Mouse (Mus musculus) G1E (cell line): Measurements from ENCODE around the gene Gpr155. TPM values are rescaled to one million over a fixed set of nuclear protein-coding genes. Genes with fewer than 3 reads are reported as not detected.

ENCODE experiments used
- ATAC-seq: 2 replicates; pipeline ENCODE4 v1.8.0; 2016; ENCODE audit warnings: mild to moderate bottlenecking; ENCODE audit not compliant: insufficient number of reproducible peaks, poor library complexity, low FRiP score, severe bottlenecking; ENCODE audit errors: extremely low read depth
- DNase-seq: peaks from one replicate; pipeline ENCODE4 v3.0.0; 2012; ENCODE audit warnings: low spot score
- H3K27me3 ChIP-seq: 2 replicates; pipeline ENCODE4 v1.6.1; 2012; ENCODE audit warnings: mild to moderate bottlenecking, low read length, inconsistent platforms; ENCODE audit not compliant: insufficient read depth
- H3K36me3 ChIP-seq: replicated peaks from 2 replicates; pipeline ENCODE3; 2012; ENCODE audit warnings: mild to moderate bottlenecking, inconsistent platforms
- H3K4me1 ChIP-seq: 2 replicates; pipeline ENCODE4 v1.6.1; 2012; ENCODE audit warnings: low read depth, low read length, inconsistent platforms, mixed read lengths; ENCODE audit not compliant: insufficient read depth
- H3K4me3 ChIP-seq: 2 replicates; pipeline ENCODE4 v1.5.1; 2012; ENCODE audit warnings: low read depth, mild to moderate bottlenecking, inconsistent platforms, low read length, moderate library complexity, mixed read lengths
- H3K9me3 ChIP-seq: replicated peaks from 2 replicates; pipeline ENCODE4 v1.6.1; 2012; ENCODE audit warnings: inconsistent platforms
- CTCF ChIP-seq: IDR thresholded peaks from 2 replicates; pipeline ENCODE4 v1.5.1; 2012; ENCODE audit warnings: low read depth, low read length, inconsistent platforms, mixed read lengths
- GATA1 ChIP-seq: IDR thresholded peaks from 2 replicates; pipeline ENCODE4 v1.6.1; 2012; ENCODE audit warnings: borderline replicate concordance, low read length, inconsistent platforms, mixed read lengths
- GATA2 ChIP-seq: IDR thresholded peaks from 2 replicates; pipeline ENCODE4 v1.6.1; 2012; ENCODE audit warnings: low read depth, low read length, inconsistent platforms, borderline replicate concordance
- POLR2AphosphoS5 ChIP-seq: IDR thresholded peaks from 2 replicates; pipeline ENCODE4 v1.6.1; 2012; ENCODE audit warnings: low read depth, low read length, inconsistent platforms; ENCODE audit not compliant: insufficient replicate concordance
- TAL1 ChIP-seq: conservative IDR thresholded peaks from 2 replicates; pipeline ENCODE4 v1.6.1; 2012; ENCODE audit warnings: low read depth, low read length, inconsistent platforms, mixed read lengths
- polyA plus RNA-seq: library from polyadenylated mRNA; stranded (reverse); fragments of >175 nt; gene quantifications from 2 replicates; pipeline ENCODE4 v1.2.3, GENCODE M21; 2012
- total RNA-seq, 2 experiments: library from RNA; stranded (forward) in 1 of 2; stranded (reverse) in 1 of 2; fragments of 200-1000 nt in 1 of 2; fragments of >200 nt in 1 of 2; fragmentation: Nextera tagmentation in 1 of 2; gene quantifications; 2 replicates each; pipeline ENCODE4 v1.2.3; 2014 to 2017

Gpr155 gene
- total and polyA plus RNA-seq, 3 experiments, result 0.67 to 6.0 (median 3.7) TPM

DNA sequence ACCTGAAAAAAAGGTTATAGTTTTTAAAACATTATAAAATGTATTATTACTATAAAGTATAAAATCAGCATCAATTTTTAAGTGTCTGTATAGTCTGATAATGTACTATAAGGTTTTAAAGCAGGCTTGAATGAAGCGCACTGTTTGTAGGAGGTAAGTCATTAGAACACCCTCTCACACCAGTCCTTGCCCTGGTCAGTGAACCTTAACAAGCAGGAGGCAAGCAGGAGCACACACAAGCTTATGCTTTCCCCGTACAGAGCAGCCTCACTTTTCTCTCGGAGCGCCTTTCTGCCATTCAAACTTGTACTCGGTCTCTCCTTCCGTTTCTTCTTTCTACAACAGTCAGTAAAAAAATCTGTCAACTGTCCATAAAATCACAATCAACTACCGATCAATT is 80.4 kb downstream of the Gpr155 start:
- ATAC-seq, result no peak
- DNase-seq, result no peak
- H3K36me3 ChIP-seq, result peaks cover 85% of the 10 kb centered on the region
- peaks cover 17% of the 10 kb centered on the region for H3K4me1 ChIP-seq
- no peak overlapping the region for H3K4me3 ChIP-seq
- H3K9me3 ChIP-seq, result no peaks in the 10 kb centered on the region
- no peaks in the 10 kb centered on the region for H3K27me3 ChIP-seq
- TF ChIP-seq CTCF (no peak), TAL1 (no peak)

DNA sequence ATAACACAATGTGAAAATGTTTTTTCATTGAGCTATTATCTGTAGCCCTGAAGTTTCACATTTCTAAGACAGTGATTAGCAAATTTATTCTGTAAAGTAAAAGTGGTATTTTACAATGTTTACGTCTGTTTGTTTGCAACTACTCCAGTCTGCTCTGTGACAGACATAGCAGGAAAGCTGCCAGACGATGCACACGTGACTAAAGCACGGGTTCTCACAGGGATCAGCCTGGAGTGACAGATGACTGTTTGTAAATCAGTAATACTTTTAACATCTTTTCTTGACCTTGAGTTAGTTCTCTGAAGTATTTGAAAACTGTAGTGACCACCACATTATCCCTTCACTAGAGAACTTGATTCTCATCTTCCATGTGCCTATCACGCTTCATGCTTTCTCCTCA is 81.9 kb downstream of the Gpr155 start:
- no peak for ATAC-seq
- H3K36me3 ChIP-seq, result peaks cover 83% of the 10 kb centered on the region
- TF ChIP-seq POLR2AphosphoS5 (no peak), CTCF (no peak), GATA1 (no peak), GATA2 (no peak), TAL1 (no peak)
- no peak overlapping the region for H3K4me3 ChIP-seq
- no peaks in the 10 kb centered on the region for H3K27me3 ChIP-seq
- no peaks in the 10 kb centered on the region for H3K9me3 ChIP-seq
- H3K4me1 ChIP-seq, result peaks cover 14% of the 10 kb centered on the region
- DNase-seq, result no peak

DNA sequence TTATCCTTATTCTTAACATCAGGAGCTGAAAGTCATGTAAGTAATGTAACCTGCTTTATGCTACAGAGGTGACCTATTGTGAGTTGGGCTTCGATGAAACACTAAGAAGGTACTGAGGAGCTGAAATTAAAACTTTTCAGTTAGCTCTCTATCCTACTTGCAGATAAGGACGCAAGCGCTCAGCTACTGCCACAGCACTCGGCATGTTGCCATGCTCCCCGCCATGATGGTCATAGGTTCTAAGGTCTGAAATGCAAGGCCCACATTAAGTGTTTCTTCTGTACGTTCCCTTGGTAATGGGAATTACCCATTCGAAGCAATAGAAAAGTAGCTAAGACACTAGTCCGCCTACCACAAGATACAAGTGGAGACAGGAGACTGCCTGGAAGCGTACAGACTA is 83.7 kb downstream of the Gpr155 start:
- Histone ChIP-seq H3K4me3 (no peak overlapping the region), H3K36me3 (peaks cover 78% of the 10 kb centered on the region), H3K4me1 (peaks cover 14% of the 10 kb centered on the region), H3K9me3 (no peaks in the 10 kb centered on the region), H3K27me3 (no peaks in the 10 kb centered on the region)
- DNase-seq, result no peak
- ATAC-seq, result no peak
- TF ChIP-seq POLR2AphosphoS5, result no peak
- no peak for TF ChIP-seq GATA2
- TF ChIP-seq GATA1, result no peak
- no peak for TF ChIP-seq TAL1
- TF ChIP-seq CTCF, result no peak

DNA sequence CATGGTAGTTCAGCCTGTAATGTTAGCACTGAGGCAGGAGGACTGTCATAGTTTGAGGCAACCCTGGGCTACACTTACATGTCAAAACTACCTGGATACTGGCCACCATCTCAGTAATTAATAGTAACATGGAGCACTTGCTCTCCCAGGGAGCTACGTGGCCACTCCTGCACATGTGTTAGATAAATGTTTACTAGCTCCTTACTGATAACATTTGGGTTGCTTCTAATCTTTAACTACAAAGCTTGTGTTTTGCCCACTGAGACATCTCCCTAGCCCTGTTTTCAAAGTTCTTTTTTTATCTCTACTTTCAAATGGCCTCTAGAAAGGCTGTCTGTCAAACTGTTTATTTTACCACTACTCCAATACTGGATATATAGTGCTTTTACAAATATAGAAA is 84.4 kb downstream of the Gpr155 start:
- ATAC-seq, result no peak
- Histone ChIP-seq H3K36me3 (peaks cover 75% of the 10 kb centered on the region), H3K4me3 (no peak overlapping the region), H3K27me3 (no peaks in the 10 kb centered on the region), H3K9me3 (no peaks in the 10 kb centered on the region), H3K4me1 (peaks cover 14% of the 10 kb centered on the region)
- TF ChIP-seq POLR2AphosphoS5 (no peak), CTCF (no peak), GATA1 (no peak), TAL1 (no peak), GATA2 (no peak)
- DNase-seq, result no peak

DNA sequence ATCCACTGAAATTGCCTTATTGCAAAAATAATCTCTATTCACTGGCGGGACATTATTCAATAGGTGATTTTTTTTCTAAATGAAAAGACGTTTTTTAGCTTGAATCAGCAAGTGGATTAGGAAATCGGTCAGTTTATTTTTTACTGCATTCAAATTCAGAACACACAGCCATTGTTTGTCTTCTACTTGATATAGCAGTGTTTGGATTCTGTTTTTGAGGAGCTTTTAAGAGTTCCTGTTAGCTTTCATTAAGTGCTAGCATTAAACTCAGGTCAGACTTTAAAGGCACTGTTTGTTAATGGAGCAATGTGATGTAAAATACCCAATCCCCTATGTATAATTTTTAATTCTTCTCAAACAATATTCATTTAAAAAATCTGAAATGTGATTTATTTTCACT is 87.5 kb downstream of the Gpr155 start:
- peaks cover 74% of the 10 kb centered on the region for H3K36me3 ChIP-seq
- H3K9me3 ChIP-seq, result no peaks in the 10 kb centered on the region
- H3K27me3 ChIP-seq, result no peaks in the 10 kb centered on the region
- H3K4me1 ChIP-seq, result peaks cover 14% of the 10 kb centered on the region
- no peak for ATAC-seq
- no peak for TF ChIP-seq CTCF
- no peak for TF ChIP-seq GATA1
- TF ChIP-seq TAL1, result no peak
- no peak for TF ChIP-seq POLR2AphosphoS5
- no peak for TF ChIP-seq GATA2
- H3K4me3 ChIP-seq, result no peak overlapping the region
- no peak for DNase-seq

DNA sequence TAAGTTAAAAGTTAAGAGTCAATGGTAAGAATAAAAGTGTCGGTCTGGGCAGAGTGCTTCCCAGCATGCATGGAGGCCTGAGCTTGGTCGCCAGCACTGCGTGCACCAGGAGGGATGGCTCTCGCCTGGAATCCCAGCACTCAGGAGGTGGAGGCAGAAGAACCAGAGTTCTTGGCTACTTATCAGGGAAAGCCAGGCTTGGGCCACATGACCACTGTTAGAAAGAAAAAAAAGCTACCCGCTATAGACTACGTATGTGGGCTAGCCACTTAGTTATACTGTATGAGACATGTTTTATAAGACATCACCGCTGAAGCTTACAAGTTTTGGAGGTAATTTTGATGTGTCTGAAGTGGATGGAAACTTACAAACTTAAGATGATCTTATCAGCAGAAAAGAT is 88.2 kb downstream of the Gpr155 start:
- H3K4me3 ChIP-seq, result no peak overlapping the region
- TF ChIP-seq TAL1, result no peak
- TF ChIP-seq GATA2, result no peak
- TF ChIP-seq CTCF, result no peak
- no peak for TF ChIP-seq GATA1
- TF ChIP-seq POLR2AphosphoS5, result no peak

DNA sequence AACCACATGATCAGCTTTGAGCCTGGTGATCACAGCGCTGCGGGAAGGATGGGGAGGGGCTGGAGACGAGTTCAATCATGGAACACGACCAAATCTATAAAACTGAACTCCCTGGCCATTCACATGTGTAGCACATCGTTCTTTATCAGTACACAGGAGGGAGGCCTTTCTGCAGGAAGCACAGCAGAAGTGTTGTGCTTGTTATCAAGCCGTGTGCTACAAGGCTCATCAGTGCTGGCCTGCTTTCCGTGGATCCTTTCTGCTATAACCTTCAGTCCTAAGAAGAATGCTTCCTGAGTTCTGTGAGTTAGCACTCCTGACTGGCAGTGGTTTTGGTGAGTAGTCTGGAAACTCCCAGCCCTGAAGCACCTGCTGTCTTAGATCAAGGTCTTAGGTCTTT is 91.3 kb downstream of the Gpr155 start:
- TF ChIP-seq CTCF (no peak), GATA2 (no peak), POLR2AphosphoS5 (no peak), GATA1 (no peak), TAL1 (no peak)
- no peak for DNase-seq
- ATAC-seq, result no peak
- H3K9me3 ChIP-seq, result no peaks in the 10 kb centered on the region
- H3K36me3 ChIP-seq, result peaks cover 76% of the 10 kb centered on the region
- no peaks in the 10 kb centered on the region for H3K4me1 ChIP-seq
- H3K4me3 ChIP-seq, result no peak overlapping the region
- no peaks in the 10 kb centered on the region for H3K27me3 ChIP-seq

More for the DNA sequence above, 88.2 kb downstream of the Gpr155 start:
- ATAC-seq (no peak), DNase-seq (no peak)
- Histone ChIP-seq H3K27me3 (no peaks in the 10 kb centered on the region), H3K36me3 (peaks cover 73% of the 10 kb centered on the region), H3K4me1 (peaks cover 14% of the 10 kb centered on the region), H3K9me3 (no peaks in the 10 kb centered on the region)

Other genes with a start within 250 kb of the Gpr155 start
- 180 and 192 TPM in 2 replicates for gene Ola1, start 167.6 kb downstream of the Gpr155 start, total RNA-seq (2014; fragmentation: Nextera tagmentation)
- 108 and 124 TPM in 2 replicates for gene Ola1, start 167.6 kb downstream of the Gpr155 start, total RNA-seq (2017)
- gene Ola1, start 167.6 kb downstream of the Gpr155 start, polyA plus RNA-seq, result 47.1 and 59.0 TPM in 2 replicates
- gene Sp9, start 114.6 kb downstream of the Gpr155 start, total RNA-seq (2014; fragmentation: Nextera tagmentation), result 0.23 TPM in 1 of 2 replicates, not detected in the other
- 0.27 and 0.35 TPM in 2 replicates for gene Sp9, start 114.6 kb downstream of the Gpr155 start, total RNA-seq (2017)
- gene Sp9, start 114.6 kb downstream of the Gpr155 start, polyA plus RNA-seq, result 0.43 and 0.65 TPM in 2 replicates
- 53.1 and 58.5 TPM in 2 replicates for gene Scrn3, start 74.0 kb downstream of the Gpr155 start, total RNA-seq (2014; fragmentation: Nextera tagmentation)
- 29.4 and 42.1 TPM in 2 replicates for gene Scrn3, start 74.0 kb downstream of the Gpr155 start, total RNA-seq (2017)
- gene Scrn3, start 74.0 kb downstream of the Gpr155 start, polyA plus RNA-seq, result 2.3 and 2.8 TPM in 2 replicates
- 24.4 and 27.2 TPM in 2 replicates for gene Cir1, start 73.9 kb downstream of the Gpr155 start, total RNA-seq (2014; fragmentation: Nextera tagmentation)
- 15.7 and 21.7 TPM in 2 replicates for gene Cir1, start 73.9 kb downstream of the Gpr155 start, total RNA-seq (2017)
- 11.9 and 12.8 TPM in 2 replicates for gene Cir1, start 73.9 kb downstream of the Gpr155 start, polyA plus RNA-seq
- 2.2 and 50.6 TPM in 2 replicates for gene Wipf1, start 143.2 kb upstream of the Gpr155 start, total RNA-seq (2014; fragmentation: Nextera tagmentation)
- gene Wipf1, start 143.2 kb upstream of the Gpr155 start, total RNA-seq (2017), result 0.70 and 0.98 TPM in 2 replicates
- gene Wipf1, start 143.2 kb upstream of the Gpr155 start, polyA plus RNA-seq, result 7.1 and 9.1 TPM in 2 replicates
- gene Chrna1, start 193.8 kb upstream of the Gpr155 start, total RNA-seq (2014; fragmentation: Nextera tagmentation), result not detected in 2 replicates
- 0.11 and 0.12 TPM in 2 replicates for gene Chrna1, start 193.8 kb upstream of the Gpr155 start, total RNA-seq (2017)
- gene Chrna1, start 193.8 kb upstream of the Gpr155 start, polyA plus RNA-seq, result not detected in 2 replicates